Mouse (Mus musculus): Measurements from ENCODE around the gene Epas1. TPM values are rescaled to one million over a fixed set of nuclear protein-coding genes. Genes with fewer than 3 reads are reported as not detected.

Epas1 gene
- polyA plus RNA-seq, 1 experiment, result 19.2 TPM

DNA sequence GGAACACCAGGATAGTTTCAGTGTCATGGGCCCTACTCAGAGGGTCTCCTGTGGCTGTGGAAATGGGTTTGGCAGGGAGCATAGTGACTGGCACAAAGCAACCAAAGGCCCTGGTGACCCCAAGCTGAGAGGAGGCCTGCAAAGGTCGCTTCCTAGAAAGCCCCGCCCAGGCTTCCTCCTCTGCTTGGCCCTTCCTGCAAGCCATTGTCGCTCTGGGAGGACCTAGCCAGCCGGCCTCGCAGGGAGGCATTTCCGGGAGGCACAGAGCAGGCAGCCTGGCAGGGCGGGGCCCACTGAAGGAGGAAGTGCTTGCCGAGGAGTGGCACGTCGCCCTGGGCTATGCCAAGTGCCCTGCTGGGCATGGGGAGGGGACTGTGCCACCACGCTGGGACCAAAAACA, 21.5 kb upstream of the Epas1 start:
- DNase-seq (ENCODE audit: low read depth), result peak; percentile 62
- TF ChIP-seq CTCF (IDR thresholded peaks at IDR 0.05; ENCODE audit: borderline replicate concordance, extremely low read depth, insufficient read depth, insufficient read length), result no peak
- TF ChIP-seq POLR2A (IDR thresholded peaks at IDR 0.05; ENCODE audit: borderline replicate concordance, extremely low read depth, insufficient read depth, insufficient read length, poor library complexity, severe bottlenecking), result no peak

DNA sequence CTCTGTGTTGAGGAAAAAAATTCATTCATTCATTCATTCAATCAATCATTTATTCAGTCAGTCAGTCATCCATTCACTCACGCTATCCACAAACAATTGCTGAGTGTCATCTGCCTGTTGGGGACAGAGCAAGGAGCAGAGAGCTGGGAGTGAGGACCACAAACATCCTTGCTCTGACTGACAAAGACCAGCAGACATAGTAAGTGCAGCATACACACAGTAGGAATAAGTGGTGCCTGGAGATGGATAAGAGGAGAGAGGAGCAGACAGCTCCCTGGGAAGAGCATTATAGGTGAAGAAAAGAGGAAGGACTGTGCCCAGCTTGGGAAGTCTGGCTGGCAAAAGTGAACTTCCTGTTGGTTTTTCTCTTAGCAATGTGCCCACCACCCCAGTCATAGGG, 21.0 kb upstream of the Epas1 start:
- DNase-seq (ENCODE audit: low read depth), result no peak
- TF ChIP-seq CTCF (IDR thresholded peaks at IDR 0.05; ENCODE audit: borderline replicate concordance, extremely low read depth, insufficient read depth, insufficient read length) (no peak), POLR2A (IDR thresholded peaks at IDR 0.05; ENCODE audit: borderline replicate concordance, extremely low read depth, insufficient read depth, insufficient read length, poor library complexity, severe bottlenecking) (no peak)

DNA sequence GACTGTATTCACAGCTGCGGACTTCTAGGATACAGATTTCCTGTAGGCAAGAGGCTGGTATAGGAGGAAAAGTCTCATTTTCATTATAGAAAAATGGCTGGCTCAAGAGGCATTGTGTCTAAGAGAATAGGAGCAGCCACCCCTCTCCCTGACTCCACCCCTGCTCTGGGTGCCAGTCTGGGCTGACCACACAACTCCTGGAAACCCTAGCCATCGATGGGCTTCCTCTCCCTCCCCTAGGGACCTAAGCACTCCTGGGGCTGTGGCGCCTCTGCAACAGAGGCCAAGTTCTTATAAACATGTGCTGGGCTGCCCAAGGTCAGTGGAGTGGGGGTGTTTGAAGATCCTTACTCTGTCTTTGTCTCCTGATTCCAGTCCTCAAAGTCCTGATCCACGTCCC, 19.9 kb upstream of the Epas1 start:
- TF ChIP-seq CTCF (IDR thresholded peaks at IDR 0.05; ENCODE audit: borderline replicate concordance, extremely low read depth, insufficient read depth, insufficient read length), result no peak
- no peak for TF ChIP-seq POLR2A (IDR thresholded peaks at IDR 0.05; ENCODE audit: borderline replicate concordance, extremely low read depth, insufficient read depth, insufficient read length, poor library complexity, severe bottlenecking)
- DNase-seq (ENCODE audit: low read depth), result no peak

DNA sequence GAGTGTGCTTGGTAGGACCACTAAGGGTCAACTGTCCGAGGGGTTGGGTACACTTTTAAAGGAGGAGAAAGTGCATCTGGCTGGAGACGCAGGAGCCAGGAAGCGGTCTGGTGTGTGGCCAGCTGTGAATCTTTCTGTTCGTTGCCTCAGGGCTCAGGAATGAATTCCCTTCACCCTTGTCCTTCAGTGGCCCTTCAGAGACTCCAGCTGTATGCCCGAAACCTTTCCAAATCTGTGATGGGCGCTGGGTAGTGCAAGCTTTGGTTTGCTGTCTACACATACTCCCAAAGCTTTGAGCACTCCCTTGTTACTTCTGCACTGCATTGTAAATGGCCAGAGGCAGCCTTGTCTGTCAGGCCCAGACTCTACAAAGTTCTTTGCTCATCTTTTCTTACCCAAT, 15.0 kb upstream of the Epas1 start:
- TF ChIP-seq POLR2A (IDR thresholded peaks at IDR 0.05; ENCODE audit: borderline replicate concordance, extremely low read depth, insufficient read depth, insufficient read length, poor library complexity, severe bottlenecking) (no peak), CTCF (IDR thresholded peaks at IDR 0.05; ENCODE audit: borderline replicate concordance, extremely low read depth, insufficient read depth, insufficient read length) (no peak)
- no peak for DNase-seq (ENCODE audit: low read depth)

DNA sequence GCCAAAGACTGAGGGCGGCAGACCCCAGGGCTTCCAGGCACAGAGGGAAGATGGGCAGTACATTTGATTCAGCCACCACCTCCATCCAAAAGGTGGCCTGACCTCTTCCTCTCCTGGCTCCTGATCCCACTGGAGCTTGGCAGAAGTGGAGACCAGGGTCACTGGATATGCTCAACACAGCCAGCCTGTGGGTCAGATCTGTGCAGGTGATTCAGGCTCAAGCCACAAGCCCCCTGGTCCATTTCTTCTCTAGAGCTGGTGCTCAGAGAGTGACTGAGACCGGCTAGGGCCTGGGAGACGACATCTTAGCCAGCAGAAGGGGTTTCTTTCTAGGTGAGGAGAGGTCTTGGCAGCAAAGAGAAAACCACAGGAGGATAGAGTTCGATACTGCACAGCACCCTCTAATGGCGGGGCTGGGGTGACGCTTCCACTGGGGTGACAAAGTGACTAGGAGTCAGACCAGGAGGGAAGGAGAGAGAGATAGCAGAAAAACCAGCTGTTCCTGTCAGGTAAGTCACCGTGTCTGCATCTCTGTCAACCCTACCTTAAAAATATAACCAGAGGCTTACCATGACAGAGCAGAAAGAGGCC, 10.1 kb upstream of the Epas1 start:
- DNase-seq (ENCODE audit: low read depth), result no peak

DNA sequence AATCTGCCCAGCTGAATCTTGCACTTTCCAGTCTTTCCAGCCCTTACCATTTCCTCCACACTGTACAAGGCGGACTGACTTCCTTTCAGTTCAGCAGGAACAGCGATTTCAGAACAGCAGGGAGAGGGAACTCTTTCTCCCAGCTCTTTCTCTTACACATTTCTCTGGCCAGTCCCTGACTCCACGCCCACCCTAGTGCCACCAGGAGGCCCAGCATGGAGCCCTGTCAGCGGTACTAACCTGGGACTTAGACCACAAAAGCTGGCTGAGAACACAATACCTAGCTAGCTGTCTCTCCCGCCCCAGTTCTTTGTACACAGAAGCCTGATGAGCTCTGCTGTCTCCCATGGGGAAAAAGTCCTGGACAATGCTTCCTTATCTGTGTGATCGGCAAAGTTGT, 8.6 kb upstream of the Epas1 start:
- TF ChIP-seq CTCF (IDR thresholded peaks at IDR 0.05; ENCODE audit: borderline replicate concordance, extremely low read depth, insufficient read depth, insufficient read length), result no peak
- TF ChIP-seq POLR2A (IDR thresholded peaks at IDR 0.05; ENCODE audit: borderline replicate concordance, extremely low read depth, insufficient read depth, insufficient read length, poor library complexity, severe bottlenecking), result no peak
- DNase-seq (ENCODE audit: low read depth), result no peak

More for the DNA sequence above, 10.1 kb upstream of the Epas1 start:
- no peak for TF ChIP-seq CTCF (IDR thresholded peaks at IDR 0.05; ENCODE audit: borderline replicate concordance, extremely low read depth, insufficient read depth, insufficient read length)
- no peak for TF ChIP-seq POLR2A (IDR thresholded peaks at IDR 0.05; ENCODE audit: borderline replicate concordance, extremely low read depth, insufficient read depth, insufficient read length, poor library complexity, severe bottlenecking)

DNA sequence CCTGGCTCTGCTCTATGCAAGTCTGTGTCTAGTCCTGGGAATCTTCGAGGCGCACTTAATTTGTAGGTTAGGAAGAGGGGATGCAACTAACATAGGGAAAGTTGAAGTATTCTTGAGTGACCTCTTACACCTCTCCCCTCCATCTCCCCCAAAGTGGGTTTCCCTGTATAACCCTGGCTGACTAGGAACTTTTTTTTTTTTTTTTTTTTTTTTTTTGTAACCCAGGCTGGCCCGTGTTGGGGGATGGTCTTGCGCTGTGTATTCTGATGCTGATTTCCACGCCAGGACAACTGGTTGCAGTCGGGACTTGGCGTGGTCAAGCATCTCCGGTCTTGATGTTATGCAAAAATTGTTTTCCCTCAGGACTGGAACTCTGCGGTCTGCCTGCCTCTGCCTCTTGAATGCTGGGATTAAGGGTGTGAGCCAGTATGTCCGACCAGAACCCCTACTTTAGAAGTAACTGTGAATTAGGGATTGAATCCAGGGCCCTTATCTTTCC, 2.1 kb upstream of the Epas1 start:
- DNase-seq (ENCODE audit: low read depth), result no peak
- TF ChIP-seq CTCF (IDR thresholded peaks at IDR 0.05; ENCODE audit: borderline replicate concordance, extremely low read depth, insufficient read depth, insufficient read length), result no peak
- no peak for TF ChIP-seq POLR2A (IDR thresholded peaks at IDR 0.05; ENCODE audit: borderline replicate concordance, extremely low read depth, insufficient read depth, insufficient read length, poor library complexity, severe bottlenecking)

DNA sequence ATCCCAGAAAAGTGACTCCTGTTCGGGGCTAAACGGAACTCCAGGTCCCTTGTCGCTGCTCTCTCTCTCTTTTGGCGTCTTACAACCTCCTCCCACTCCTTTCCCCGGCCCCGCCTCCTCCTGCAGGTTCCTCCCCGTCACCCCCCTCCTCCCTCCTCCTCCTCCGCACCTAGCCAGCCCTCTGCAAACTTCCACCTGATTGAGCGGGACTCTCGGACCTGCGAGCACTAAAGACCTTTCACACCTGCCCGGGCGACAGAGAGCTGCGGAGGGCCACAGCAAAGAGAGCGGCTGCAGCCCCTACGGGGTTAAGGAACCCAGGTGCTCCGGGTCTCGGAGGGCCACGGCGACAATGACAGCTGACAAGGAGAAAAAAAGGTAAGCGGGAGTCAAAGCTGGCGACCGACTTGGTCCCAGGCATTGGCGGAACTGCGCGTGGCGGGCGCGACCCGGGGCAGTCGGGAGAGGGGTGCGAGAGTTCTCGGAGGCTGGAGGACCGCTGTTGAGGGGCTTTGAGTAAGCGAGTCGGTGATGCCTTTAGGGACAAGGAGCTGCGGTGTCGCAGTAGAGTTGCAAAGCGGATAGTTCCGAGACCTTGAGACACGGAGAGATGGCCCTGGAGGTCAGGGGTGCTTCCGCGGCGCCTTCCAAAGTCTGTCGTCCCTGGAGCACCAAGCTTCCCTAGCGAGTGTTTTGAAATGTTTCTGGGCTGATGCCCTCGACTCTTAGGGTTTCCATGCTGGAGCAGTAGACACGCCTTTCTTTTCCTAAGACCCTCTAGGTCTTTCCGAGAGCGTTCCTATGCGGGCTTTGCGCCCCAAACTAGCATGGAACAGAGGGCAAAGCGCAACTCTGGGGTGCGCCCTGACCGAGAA, 668 bp downstream of the Epas1 start:
- DNase-seq (ENCODE audit: low read depth), result peak; percentile 41

DNA sequence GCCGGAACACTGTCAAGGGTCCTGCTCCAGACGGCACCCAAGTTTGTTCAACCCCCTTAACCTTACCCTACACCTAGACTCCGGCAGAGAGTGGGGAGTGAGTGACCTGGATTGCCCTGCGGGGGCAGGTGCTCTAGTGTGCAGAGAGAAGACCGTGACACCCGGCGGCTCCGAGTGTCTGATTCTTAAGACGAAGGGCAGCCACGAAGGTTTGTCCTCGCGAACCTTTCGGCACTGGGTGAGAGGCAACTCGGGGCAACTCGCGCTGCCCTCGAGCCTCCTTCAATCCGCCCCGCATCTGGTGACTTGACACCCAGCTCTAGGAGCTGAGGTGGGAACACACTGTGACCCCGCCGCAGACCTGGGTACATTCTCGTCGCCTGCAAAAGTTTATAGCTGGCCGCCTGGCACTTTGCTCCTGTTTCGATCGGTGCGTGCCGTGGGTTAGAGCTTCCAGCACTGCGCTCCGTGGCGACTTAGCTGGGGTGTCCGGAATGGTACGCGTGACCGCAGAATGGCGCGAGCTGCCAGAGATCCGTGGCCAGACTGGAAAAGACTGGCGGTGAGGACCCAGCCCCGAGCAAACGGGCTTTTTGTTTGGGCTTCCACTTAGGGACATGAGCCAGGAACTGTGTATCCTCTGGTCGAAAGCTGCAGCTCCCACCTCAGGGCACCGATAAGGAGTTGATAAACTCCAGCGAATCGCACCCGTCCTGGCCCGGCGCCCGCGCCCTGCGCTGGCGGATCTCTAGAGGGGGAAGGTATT, 1.5 kb downstream of the Epas1 start:
- TF ChIP-seq POLR2A (IDR thresholded peaks at IDR 0.05; ENCODE audit: borderline replicate concordance, extremely low read depth, insufficient read depth, insufficient read length, poor library complexity, severe bottlenecking) (no peak), CTCF (IDR thresholded peaks at IDR 0.05; ENCODE audit: borderline replicate concordance, extremely low read depth, insufficient read depth, insufficient read length) (no peak)
- DNase-seq (ENCODE audit: low read depth), result peak; percentile 13

More for the DNA sequence above, 668 bp downstream of the Epas1 start:
- TF ChIP-seq POLR2A (IDR thresholded peaks at IDR 0.05; ENCODE audit: borderline replicate concordance, extremely low read depth, insufficient read depth, insufficient read length, poor library complexity, severe bottlenecking) (no peak), CTCF (IDR thresholded peaks at IDR 0.05; ENCODE audit: borderline replicate concordance, extremely low read depth, insufficient read depth, insufficient read length) (no peak)

DNA sequence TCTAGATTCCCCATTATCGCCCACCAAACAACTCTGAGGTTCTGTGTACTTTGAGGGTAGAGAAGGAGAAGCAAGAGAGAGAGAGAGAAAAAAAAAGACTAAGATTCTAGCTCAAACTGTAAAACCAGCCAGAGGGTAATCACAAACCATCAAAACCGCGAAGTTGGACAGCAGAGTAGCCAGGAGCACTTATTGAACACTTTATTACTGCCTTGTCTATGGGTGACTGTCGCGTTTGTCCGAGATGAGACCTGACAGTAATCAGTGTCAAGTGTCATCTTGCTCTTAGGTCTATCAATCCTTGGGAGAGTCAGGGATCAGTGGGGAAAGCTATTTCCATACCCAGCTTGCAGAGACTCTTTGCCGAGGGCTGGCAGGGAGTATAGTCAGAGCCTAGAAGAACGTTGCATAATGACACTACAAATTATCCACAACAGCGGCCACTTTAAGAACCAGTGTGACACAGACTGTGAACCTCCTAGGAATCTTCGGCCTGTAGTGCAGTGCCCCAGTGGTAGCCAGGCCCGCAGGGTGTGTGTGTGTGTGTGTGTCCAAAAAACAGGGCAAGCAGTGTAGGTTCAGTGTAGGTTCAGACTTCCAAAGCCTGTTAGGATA, 2.2 kb downstream of the Epas1 start:
- no peak for TF ChIP-seq POLR2A (IDR thresholded peaks at IDR 0.05; ENCODE audit: borderline replicate concordance, extremely low read depth, insufficient read depth, insufficient read length, poor library complexity, severe bottlenecking)
- no peak for TF ChIP-seq CTCF (IDR thresholded peaks at IDR 0.05; ENCODE audit: borderline replicate concordance, extremely low read depth, insufficient read depth, insufficient read length)
- DNase-seq (ENCODE audit: low read depth), result peak; percentile 6

DNA sequence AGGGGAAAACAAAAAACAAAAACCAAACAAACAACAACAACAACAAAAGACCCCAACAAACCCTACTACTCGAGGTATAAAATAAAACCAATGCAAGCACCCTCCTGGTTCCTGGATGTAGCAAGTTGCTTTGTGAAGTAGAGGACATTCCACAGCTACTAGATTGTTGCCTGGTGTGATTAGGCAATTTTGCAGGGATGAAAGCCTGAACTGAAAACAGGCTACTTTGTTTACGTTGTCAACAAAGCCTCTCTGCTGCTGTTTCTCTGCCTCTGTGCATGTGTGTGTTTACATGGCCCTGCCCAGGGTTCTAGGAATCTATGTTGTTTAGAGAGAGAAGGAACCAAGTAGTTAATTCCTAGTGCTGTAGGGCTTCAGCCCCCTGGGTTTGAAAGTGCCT, 4.1 kb downstream of the Epas1 start:
- no peak for TF ChIP-seq POLR2A (IDR thresholded peaks at IDR 0.05; ENCODE audit: borderline replicate concordance, extremely low read depth, insufficient read depth, insufficient read length, poor library complexity, severe bottlenecking)
- TF ChIP-seq CTCF (IDR thresholded peaks at IDR 0.05; ENCODE audit: borderline replicate concordance, extremely low read depth, insufficient read depth, insufficient read length), result no peak
- no peak for DNase-seq (ENCODE audit: low read depth)
